Mouse (Mus musculus): ENCODE results near the gene Gm5089.

GRCm38 (mm10) chr14:122472647-122473046 is 21.7 kb upstream of the Gm5089 start:
- TF ChIP-seq EP300 (IDR thresholded peaks at IDR 0.05; ENCODE audit: low read depth) (no peak), CTCF (IDR thresholded peaks at IDR 0.05; ENCODE audit: low read depth) (no peak)
